Mouse (Mus musculus): ENCODE measurements around the gene Qrich1. TPM values are rescaled to one million over a fixed set of nuclear protein-coding genes. Genes with fewer than 3 reads are reported as not detected.
"Not testable (repeated sequence)": the region's sequence is repeated elsewhere in the genome, so short reads cannot be mapped to it uniquely, and the experiment has no call there.

Gene Qrich1
- polyA plus RNA-seq, 1 experiment from 2014 or later = 90.2 TPM

DNA sequence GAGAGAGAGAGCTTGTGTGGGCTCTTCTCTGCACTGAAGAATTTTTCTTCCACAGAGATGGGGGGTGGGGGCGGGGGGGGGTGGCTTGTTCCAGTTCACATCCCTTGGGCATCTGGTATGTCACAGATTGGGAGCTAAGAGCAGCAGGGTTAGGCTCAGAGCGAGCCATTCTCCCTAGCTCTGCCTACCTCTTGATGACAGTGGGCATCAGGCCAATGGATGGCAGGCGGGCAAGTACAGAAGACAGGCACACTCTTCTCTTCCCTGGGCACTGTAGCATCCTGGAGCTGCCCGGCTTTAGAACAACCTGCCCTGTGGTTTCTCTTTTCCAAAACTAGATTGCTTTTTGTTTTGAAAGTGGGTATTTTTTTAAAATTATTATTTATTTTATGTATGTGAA lies 74.9 kb downstream of the Qrich1 start:
- peaks cover 17% of the 10 kb centered on the region for H3K4me1 ChIP-seq (ENCODE audit: control insufficient read depth, insufficient read depth, low read length)
- H3K36me3 ChIP-seq (ENCODE audit: control insufficient read depth, insufficient read depth, low read length) = no peaks in the 10 kb centered on the region
- no peak overlapping the region for H3K4me2 ChIP-seq (ENCODE audit: low read depth, low read length)
- H3K4me3 ChIP-seq (ENCODE audit: low read length) = no peak overlapping the region
- no peak for ATAC-seq
- WGBS = 86% methylated on average over 4 of the region's 4 CpGs
- no peaks in the 10 kb centered on the region for H3K27me3 ChIP-seq (replicated peaks; ENCODE audit: control insufficient read depth, insufficient read depth, low read length)
- H3K9me3 ChIP-seq (ENCODE audit: control insufficient read depth, low read length) = no peaks in the 10 kb centered on the region
- H3K27ac ChIP-seq (ENCODE audit: low read length) = no peak overlapping the region
- no peak overlapping the region for H3K9ac ChIP-seq (ENCODE audit: low read depth, low read length)

DNA sequence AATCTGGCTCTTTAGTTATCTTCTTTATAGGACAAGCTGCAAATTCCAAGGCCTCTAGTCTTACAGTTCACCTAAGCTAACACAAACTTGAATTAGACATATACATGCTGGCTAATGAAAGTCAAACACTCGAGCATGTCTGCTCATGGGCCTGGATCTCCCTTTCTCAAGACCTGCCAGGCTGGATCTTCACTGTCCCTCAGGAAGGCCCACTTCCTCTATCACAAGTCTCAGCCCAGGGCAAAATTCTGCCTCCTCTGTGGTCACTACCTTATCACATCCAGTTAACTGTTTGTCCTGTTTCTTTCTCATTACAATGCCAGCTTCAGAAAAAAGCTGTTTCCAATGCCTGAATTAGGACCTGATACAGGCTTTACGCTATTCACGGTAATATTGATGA lies 77.7 kb downstream of the Qrich1 start:
- H3K4me2 ChIP-seq (ENCODE audit: low read depth, low read length) = no peak overlapping the region
- 75% methylated on average over 3 of the region's 3 CpGs for WGBS

DNA sequence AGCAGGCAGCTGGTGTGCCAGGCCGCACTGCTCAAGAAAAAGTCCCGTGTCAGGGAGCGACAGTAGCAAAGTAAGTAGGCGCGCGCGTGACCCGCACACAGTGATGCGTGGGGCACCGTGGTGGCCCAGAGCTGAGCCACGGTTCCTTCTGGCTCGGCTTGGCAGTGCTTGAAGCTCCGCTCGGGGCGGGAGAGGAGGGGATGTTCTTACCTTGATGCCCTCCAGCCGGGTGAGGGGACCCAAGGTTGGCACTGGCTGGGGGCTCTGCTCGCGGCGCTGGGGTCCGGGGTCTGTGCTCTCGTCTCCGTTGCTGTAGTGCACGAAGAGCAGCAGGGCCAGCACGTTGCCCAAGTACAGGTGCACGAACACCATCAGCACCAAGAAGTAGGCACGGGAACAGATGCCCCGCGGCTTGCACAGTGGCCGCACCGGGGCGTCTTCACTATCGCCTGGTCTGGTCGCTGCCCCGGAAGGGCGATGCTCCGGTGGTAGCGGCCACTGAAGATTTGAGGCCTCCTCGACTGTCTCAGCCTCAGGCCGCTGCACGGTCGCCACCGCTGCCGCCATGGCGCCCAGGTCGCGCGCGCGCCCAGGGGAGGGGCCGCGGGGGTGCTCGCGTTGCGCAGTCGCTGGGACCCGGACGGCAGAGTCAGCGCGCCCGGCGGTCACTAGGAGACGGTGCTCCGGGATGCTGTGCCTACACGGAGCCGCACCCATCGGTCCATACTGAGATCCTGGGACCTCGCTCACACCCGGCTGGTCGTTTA lies 80.6 kb downstream of the Qrich1 start, which contains the start of gene P4htm:
TSS of gene P4htm (minus strand) at position 670 of the 767 bp plus-strand sequence.
- H3K27me3 ChIP-seq (replicated peaks; ENCODE audit: control insufficient read depth, insufficient read depth, low read length) = no peaks in the 10 kb centered on the region; the same call in 1 of the 2 replicates
- WGBS = 1% methylated on average over 69 of the region's 69 CpGs
- H3K4me2 ChIP-seq (ENCODE audit: low read depth, low read length) = peak within 1 kb of the TSS; percentile 92
- H3K4me3 ChIP-seq (ENCODE audit: low read length) = peak within 1 kb of the TSS; percentile 77
- H3K27ac ChIP-seq (ENCODE audit: low read length) = no peak within 1 kb of the TSS
- peak; percentile 80 for ATAC-seq
- H3K9me3 ChIP-seq (ENCODE audit: control insufficient read depth, low read length) = no peaks in the 10 kb centered on the region
- H3K4me1 ChIP-seq (ENCODE audit: control insufficient read depth, insufficient read depth, low read length) = peaks cover 9% of the 10 kb centered on the region
- no peaks in the 10 kb centered on the region for H3K36me3 ChIP-seq (ENCODE audit: control insufficient read depth, insufficient read depth, low read length)
- peak within 1 kb of the TSS; percentile 76 for H3K9ac ChIP-seq (ENCODE audit: low read depth, low read length)

More for the DNA sequence above, 77.7 kb downstream of the Qrich1 start:
- no peak for ATAC-seq
- Histone ChIP-seq H3K9ac (ENCODE audit: low read depth, low read length) (no peak overlapping the region), H3K27me3 (replicated peaks; ENCODE audit: control insufficient read depth, insufficient read depth, low read length) (no peaks in the 10 kb centered on the region; the same call in 1 of the 2 replicates), H3K4me3 (ENCODE audit: low read length) (no peak overlapping the region), H3K9me3 (ENCODE audit: control insufficient read depth, low read length) (no peaks in the 10 kb centered on the region), H3K27ac (ENCODE audit: low read length) (no peak overlapping the region), H3K4me1 (ENCODE audit: control insufficient read depth, insufficient read depth, low read length) (peaks cover 9% of the 10 kb centered on the region), H3K36me3 (ENCODE audit: control insufficient read depth, insufficient read depth, low read length) (no peaks in the 10 kb centered on the region)

DNA sequence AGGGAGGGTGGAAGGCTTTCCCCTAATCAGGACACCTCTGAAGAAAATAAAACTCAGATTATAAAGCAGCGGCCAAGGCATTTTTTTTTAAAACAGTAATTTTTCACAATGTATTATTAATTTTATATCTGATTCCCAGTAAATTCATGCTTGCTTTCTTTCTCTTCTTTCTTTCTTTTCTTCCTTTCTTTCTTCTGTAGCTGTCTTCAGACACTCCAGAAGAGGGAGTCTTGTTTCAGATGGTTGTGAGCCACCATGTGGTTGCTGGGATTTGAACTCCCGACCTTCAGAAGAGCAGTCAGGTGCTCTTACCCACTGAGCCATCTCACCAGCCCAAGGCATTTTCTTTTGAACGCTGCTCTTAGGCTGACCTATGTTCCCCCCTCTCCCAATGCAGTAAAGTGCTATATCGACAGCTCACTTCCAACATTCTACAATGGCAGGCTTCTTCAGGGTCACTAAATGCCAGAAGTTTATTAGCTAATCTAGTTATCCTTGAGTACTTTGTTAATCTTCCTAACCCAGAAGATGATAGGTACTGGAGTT lies 82.5 kb downstream of the Qrich1 start:
- Histone ChIP-seq H3K4me3 (ENCODE audit: low read length) (no peak overlapping the region), H3K27ac (ENCODE audit: low read length) (no peak overlapping the region), H3K9me3 (ENCODE audit: control insufficient read depth, low read length) (no peaks in the 10 kb centered on the region), H3K9ac (ENCODE audit: low read depth, low read length) (no peak overlapping the region), H3K27me3 (replicated peaks; ENCODE audit: control insufficient read depth, insufficient read depth, low read length) (no peaks in the 10 kb centered on the region; the same call in 1 of the 2 replicates), H3K36me3 (ENCODE audit: control insufficient read depth, insufficient read depth, low read length) (peaks cover 4% of the 10 kb centered on the region; the same call in 1 of the 2 replicates), H3K4me1 (ENCODE audit: control insufficient read depth, insufficient read depth, low read length) (peaks cover 9% of the 10 kb centered on the region), H3K4me2 (ENCODE audit: low read depth, low read length) (no peak overlapping the region)
- ATAC-seq = no peak
- 77% methylated on average over 4 of the region's 4 CpGs for WGBS

DNA sequence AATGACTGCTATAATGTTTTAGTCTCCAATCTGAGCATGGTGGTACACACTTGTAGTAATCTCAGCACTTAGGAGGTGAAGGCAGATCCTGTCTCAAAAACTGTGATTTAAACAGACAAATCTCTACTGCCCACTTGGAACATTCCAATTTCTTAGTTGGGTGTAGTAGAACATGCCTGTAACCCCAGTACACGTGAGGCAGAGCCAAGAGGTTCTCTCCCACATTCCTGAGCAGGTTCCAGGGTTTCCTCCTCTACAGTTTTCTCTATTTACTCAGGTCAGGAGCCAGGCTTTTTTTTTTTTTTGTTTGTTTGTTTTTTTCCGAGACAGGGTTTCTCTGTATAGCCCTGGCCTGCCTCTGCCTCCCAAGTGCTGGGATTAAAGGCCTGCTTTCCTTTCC lies 83.4 kb downstream of the Qrich1 start:
- Histone ChIP-seq H3K9me3 (ENCODE audit: control insufficient read depth, low read length) (no peaks in the 10 kb centered on the region), H3K9ac (ENCODE audit: low read depth, low read length) (no peak overlapping the region), H3K4me1 (ENCODE audit: control insufficient read depth, insufficient read depth, low read length) (peaks cover 9% of the 10 kb centered on the region), H3K27me3 (replicated peaks; ENCODE audit: control insufficient read depth, insufficient read depth, low read length) (no peaks in the 10 kb centered on the region; the same call in 1 of the 2 replicates), H3K4me3 (ENCODE audit: low read length) (no peak overlapping the region), H3K27ac (ENCODE audit: low read length) (no peak overlapping the region), H3K4me2 (ENCODE audit: low read depth, low read length) (no peak overlapping the region), H3K36me3 (ENCODE audit: control insufficient read depth, insufficient read depth, low read length) (peaks cover 4% of the 10 kb centered on the region; the same call in 1 of the 2 replicates)
- 41% methylated on average over 2 of the region's 2 CpGs for WGBS
- ATAC-seq = no peak

DNA sequence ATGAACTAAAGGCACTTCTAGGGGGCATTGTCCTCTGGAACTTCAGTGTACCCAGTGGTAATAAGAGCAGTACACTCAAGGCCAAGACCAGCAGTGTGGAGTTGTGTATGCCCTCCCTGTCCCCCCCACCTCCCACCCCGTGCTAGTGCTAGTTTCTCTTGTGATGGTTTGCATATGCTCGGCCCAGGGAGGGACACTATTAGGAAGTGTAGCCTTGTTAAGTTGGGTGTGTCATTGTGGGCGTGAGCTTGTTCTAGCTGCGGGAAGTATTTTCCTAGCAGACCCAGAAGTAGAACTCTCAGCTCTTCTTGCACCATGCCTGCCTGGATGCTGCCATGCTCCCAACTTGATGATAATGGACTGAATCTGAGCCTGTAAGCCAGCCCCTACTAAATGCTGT lies 85.4 kb downstream of the Qrich1 start:
- Histone ChIP-seq H3K36me3 (ENCODE audit: control insufficient read depth, insufficient read depth, low read length) (peaks cover 8% of the 10 kb centered on the region), H3K9me3 (ENCODE audit: control insufficient read depth, low read length) (no peaks in the 10 kb centered on the region), H3K27me3 (replicated peaks; ENCODE audit: control insufficient read depth, insufficient read depth, low read length) (no peaks in the 10 kb centered on the region; the same call in 1 of the 2 replicates), H3K4me3 (ENCODE audit: low read length) (no peak overlapping the region), H3K9ac (ENCODE audit: low read depth, low read length) (no peak overlapping the region), H3K4me2 (ENCODE audit: low read depth, low read length) (no peak overlapping the region), H3K27ac (ENCODE audit: low read length) (no peak overlapping the region), H3K4me1 (ENCODE audit: control insufficient read depth, insufficient read depth, low read length) (peaks cover 4% of the 10 kb centered on the region)
- no peak for ATAC-seq
- 62% methylated on average over 4 of the region's 4 CpGs for WGBS

DNA sequence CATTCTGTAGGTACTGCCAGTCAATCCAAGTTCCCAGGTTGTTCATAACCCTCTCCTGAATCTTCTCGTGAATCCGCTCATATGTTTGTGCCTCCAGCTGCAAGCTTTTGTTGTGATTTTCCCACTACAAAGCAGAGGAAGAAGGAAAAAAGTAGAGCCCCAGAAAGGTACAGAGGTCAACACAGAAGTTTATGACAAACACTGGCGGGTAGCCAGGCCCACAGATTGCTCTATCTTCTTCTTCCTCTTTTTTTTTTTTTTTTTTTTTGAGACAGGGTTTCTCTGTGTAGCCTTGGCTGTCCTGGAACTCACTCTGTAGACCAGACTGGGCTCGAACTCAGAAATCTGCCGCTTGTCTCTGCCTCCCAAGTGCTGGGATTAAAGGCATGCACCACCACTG lies 91.3 kb downstream of the Qrich1 start:
- H3K9ac ChIP-seq (ENCODE audit: low read depth, low read length); H3K4me1 ChIP-seq (ENCODE audit: control insufficient read depth, insufficient read depth, low read length); H3K9me3 ChIP-seq (ENCODE audit: control insufficient read depth, low read length); H3K4me3 ChIP-seq (ENCODE audit: low read length); H3K27me3 ChIP-seq (replicated peaks; ENCODE audit: control insufficient read depth, insufficient read depth, low read length); H3K4me2 ChIP-seq (ENCODE audit: low read depth, low read length): not testable (repeated sequence)
- peak; percentile 29 for ATAC-seq
- H3K27ac ChIP-seq (ENCODE audit: low read length) = 0 out of 2 replicates have a peak overlapping the region, but pooled peaks have one; percentile 7
- 79% methylated on average over 5 of the region's 5 CpGs for WGBS
- H3K36me3 ChIP-seq (ENCODE audit: control insufficient read depth, insufficient read depth, low read length) = peaks cover 25% of the 10 kb centered on the region

DNA sequence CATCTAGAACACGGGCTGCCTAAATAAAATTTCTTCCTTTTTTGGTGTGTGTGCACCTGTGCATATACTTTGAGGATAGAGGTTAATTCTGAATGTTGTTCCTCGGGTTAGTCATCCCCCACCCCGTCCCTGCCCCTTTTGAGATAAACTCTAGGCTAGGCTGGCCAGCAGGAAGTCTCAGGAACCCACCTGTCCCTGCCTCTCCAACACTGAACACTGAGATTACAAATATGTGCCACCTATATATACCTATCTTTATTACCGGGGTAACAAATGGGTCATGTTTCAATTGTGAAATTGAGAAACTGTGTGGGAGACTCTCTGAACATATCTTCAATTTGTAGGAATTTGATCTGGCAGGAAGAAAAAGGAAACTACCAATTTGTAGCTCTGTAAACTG lies 92.3 kb downstream of the Qrich1 start:
- H3K27ac ChIP-seq (ENCODE audit: low read length) = no peak overlapping the region
- no peaks in the 10 kb centered on the region for H3K9me3 ChIP-seq (ENCODE audit: control insufficient read depth, low read length)
- H3K9ac ChIP-seq (ENCODE audit: low read depth, low read length) = no peak overlapping the region
- 75% methylated on average over 4 of the region's 4 CpGs for WGBS
- H3K36me3 ChIP-seq (ENCODE audit: control insufficient read depth, insufficient read depth, low read length) = peaks cover 24% of the 10 kb centered on the region
- H3K4me1 ChIP-seq (ENCODE audit: control insufficient read depth, insufficient read depth, low read length) = no peaks in the 10 kb centered on the region
- H3K4me3 ChIP-seq (ENCODE audit: low read length) = no peak overlapping the region
- H3K4me2 ChIP-seq (ENCODE audit: low read depth, low read length) = no peak overlapping the region
- ATAC-seq = peak; percentile 80
- H3K27me3 ChIP-seq (replicated peaks; ENCODE audit: control insufficient read depth, insufficient read depth, low read length) = no peaks in the 10 kb centered on the region

Measured in intestine, embryonic 16.5 days (tissue).